Comparison of ENCODE assay signal across 28 mouse cellular contexts in the genomic region with DNA sequence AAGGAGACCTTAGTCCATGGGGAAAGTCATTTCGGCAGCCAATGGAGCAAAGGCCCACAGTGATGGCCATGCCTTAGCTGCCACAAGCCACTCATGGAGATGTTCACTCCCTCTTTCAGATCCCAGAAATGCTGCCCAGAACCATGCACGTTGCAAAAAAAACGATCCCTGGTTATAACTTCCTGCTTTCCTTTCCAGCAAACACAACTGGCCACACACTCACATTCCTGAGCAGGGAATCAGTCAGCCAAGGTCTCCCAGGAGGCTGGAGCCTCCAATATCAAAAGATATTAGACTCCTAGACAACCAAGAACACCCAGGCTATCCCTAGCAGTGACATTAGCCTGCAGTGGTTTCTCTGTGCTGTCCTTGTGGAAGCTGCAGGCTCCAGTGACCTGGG. TPM values are rescaled to one million over a fixed set of nuclear protein-coding genes. Genes with fewer than 3 reads are reported as not detected.
A peak's percentile ranks its signal among the peaks of the same experiment; 100 is the strongest.
DNase-seq lines count a peak whose midpoint lies in the region; TF ChIP-seq lines count a peak whose summit lies in the region.
"Had no signal": no experiment of that assay in that cellular context is flagged by ENCODE, and none has a peak within 500 bp of the region (broad histone marks: within the 10 kb centered on the region; RNA-seq: fewer than 3 reads in every experiment).

No protein-coding gene starts in this region.

- no peak overlapping the region for H3K4me3 ChIP-seq in kidney, adult 2 months (ENCODE audit: insufficient read depth, low read depth, low read length)
- H3K4me3 ChIP-seq: embryonic facial prominence, embryonic 10.5 days; heart, embryonic 13.5 days; layer of hippocampus, adult 2 months; liver, embryonic 13.5 days; megakaryocyte, embryonic 14.5 days; neural tube, embryonic 12.5 days had no signal

- no peak overlapping the region for H3K27ac ChIP-seq in kidney, adult 2 months (ENCODE audit: insufficient read depth, low read depth, low read length)
- H3K27ac ChIP-seq: embryonic facial prominence, embryonic 10.5 days; heart, embryonic 13.5 days; hindbrain, embryonic 14.5 days; layer of hippocampus, adult 2 months; liver, embryonic 13.5 days; neural tube, embryonic 12.5 days had no signal

- H3K27me3 ChIP-seq in kidney, adult 2 months (replicated peaks; ENCODE audit: control insufficient read depth, insufficient read depth, low read length) = no peaks in the 10 kb centered on the region
- H3K27me3 ChIP-seq: heart, embryonic 13.5 days; liver, embryonic 13.5 days; neural tube, embryonic 12.5 days had no signal

- peak; percentile 46 for DNase-seq in adrenal gland, postnatal 10 days
- no peak for DNase-seq in adrenal gland, adult 8-10 months
- peak; percentile 9 for DNase-seq in kidney, adult 2 months
- no peak for DNase-seq in kidney, adult 9 months
- peak; percentile 18 for DNase-seq in ovary, postnatal 36 days (ENCODE audit: low spot score)
- DNase-seq in ovary, postnatal 14 days (ENCODE audit: low spot score) = no peak
- peak; percentile 14 for DNase-seq in yolk sac, embryonic 10.5 days (ENCODE audit: low spot score)
- DNase-seq in layer of hippocampus, postnatal 14 days (ENCODE audit: low spot score in 2 of 2) = no peak
- DNase-seq: cerebellum, adult 11 months; cerebellum, adult 9-11 months; forebrain, postnatal 0 days; heart, adult 18-20 months; kidney, adult 18-20 months; kidney, postnatal 14 days; layer of hippocampus, postnatal 36 days; liver, embryonic 13.5 days; lung, adult 2 months; lung, postnatal 36 days; midbrain, embryonic 14.5 days; thymus, adult 18-20 months; thymus, postnatal 36 days had no signal

- 40% methylated on average over 3 of the region's 3 CpGs for WGBS in kidney, adult 2 months

- no peak for TF ChIP-seq CTCF in kidney, adult 2 months (conservative IDR thresholded peaks at IDR 0.05; ENCODE audit: insufficient read depth, insufficient read length, low read depth, low read length)

- H3K4me1 ChIP-seq in kidney, adult 2 months (ENCODE audit: control insufficient read depth, insufficient read depth, low read length) = no peaks in the 10 kb centered on the region
- H3K4me1 ChIP-seq: liver, embryonic 13.5 days; megakaryocyte, embryonic 14.5 days had no signal

- no peak for TF ChIP-seq POLR2A in kidney, adult 2 months (IDR thresholded peaks at IDR 0.05; ENCODE audit: low read depth, low read length)

- H3K36me3 ChIP-seq in kidney, adult 2 months (ENCODE audit: control insufficient read depth, insufficient read depth, low read length) = no peaks in the 10 kb centered on the region
- H3K36me3 ChIP-seq: liver, embryonic 13.5 days; neural tube, embryonic 12.5 days had no signal

RNA-seq across cellular contexts. Expression of gene Ptgfrn, which starts 34.2 kb away (rescaled TPM):
- 10 to 100 TPM; 35.7 to 35.8 TPM for total RNA-seq in adrenal gland, postnatal 10 days (2021)
- 10 to 100 TPM; 32.1 to 51.5 (median 39.7) TPM for total RNA-seq in adrenal gland, adult 8-10 months (2022)
- 5.2 and 5.5 TPM in 2 replicates for polyA plus RNA-seq in kidney, adult 2 months (2012; rRNA removed)
- 10 to 100 TPM; 18.4 to 21.3 TPM for total RNA-seq in layer of hippocampus, postnatal 14 days (2021)
- total RNA-seq: MEL had no signal

RNA-seq across cellular contexts. Expression of gene Cd101, which starts 46.5 kb away (rescaled TPM):
- under 1 TPM; 0.12 to 0.27 TPM for total RNA-seq in adrenal gland, postnatal 10 days (2021)
- under 1 TPM; 0.19 to 0.46 (median 0.34) TPM for total RNA-seq in adrenal gland, adult 8-10 months (2022)
- 0.03 and 0.16 TPM in 2 replicates for polyA plus RNA-seq in kidney, adult 2 months (2012; rRNA removed)
- total RNA-seq in layer of hippocampus, postnatal 14 days (2021) = under 1 TPM; 0.32 to 0.52 TPM
- total RNA-seq: MEL had no signal
- polyA plus RNA-seq: embryonic facial prominence, embryonic 10.5 days; midbrain, embryonic 14.5 days had no signal

Comparison
In these comparisons a context has a peak if more than half of its experiments do, and no peak if none do; other contexts are left out.
1. DNase-seq: peak in adrenal gland, postnatal 10 days (single experiment), kidney, adult 2 months (single experiment), ovary, postnatal 36 days (single experiment) and yolk sac, embryonic 10.5 days (single experiment); none in adrenal gland, adult 8-10 months (single experiment), kidney, adult 9 months (single experiment), ovary, postnatal 14 days (single experiment) and layer of hippocampus, postnatal 14 days (0 of 2).